Mouse (Mus musculus): ENCODE measurements around the gene Tmem185b. TPM values are rescaled to one million over a fixed set of nuclear protein-coding genes. Genes with fewer than 3 reads are reported as not detected.

The Tmem185b gene
- polyA plus RNA-seq, 1 experiment from 2014 or later, result 33.2 TPM

DNA sequence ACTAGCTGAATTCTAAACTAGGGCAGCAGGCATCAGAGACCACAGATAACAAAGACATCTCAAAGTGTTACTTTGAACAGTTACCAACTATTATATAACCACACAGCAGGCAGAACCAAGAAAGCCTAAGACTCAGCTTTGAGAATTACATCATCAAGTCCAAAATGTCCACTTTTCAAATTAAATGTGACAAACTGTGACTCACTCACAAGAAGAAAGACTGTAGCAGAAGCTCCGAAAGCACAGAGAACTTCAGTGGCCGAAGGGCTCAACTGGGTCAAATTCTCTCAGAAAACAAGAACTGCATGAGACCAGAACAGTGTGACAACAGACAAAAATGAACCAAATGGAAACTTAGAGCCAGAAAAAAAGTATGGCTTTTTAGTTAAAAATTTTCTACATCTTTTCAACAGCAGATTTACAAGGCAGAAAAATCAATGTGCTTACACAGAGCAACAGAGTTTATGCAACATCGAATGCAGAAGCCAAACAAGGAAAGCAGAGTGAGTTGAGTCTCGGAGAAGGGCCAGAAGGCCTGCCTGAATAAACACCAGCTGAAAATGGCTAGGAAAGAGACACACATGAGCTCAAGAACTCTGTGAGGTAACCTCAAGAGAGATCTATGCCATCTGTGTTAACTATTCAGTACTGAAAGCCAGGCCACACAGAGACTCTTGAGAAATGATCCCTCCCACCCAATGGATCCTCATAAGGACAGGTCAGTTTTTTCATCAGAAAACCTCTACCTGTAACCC lies 31.9 kb downstream of the Tmem185b start:
- ATAC-seq (ENCODE audit: insufficient read depth), result no peak
- Histone ChIP-seq H3K9me3 (ENCODE audit: low read depth, low read length) (no peaks in the 10 kb centered on the region), H3K4me2 (no peak overlapping the region), H3K4me1 (ENCODE audit: insufficient read depth) (no peaks in the 10 kb centered on the region), H3K4me3 (ENCODE audit: low read depth, low read length) (no peak overlapping the region), H3K36me3 (ENCODE audit: insufficient read depth) (peaks cover 11% of the 10 kb centered on the region; the same call in 1 of the 2 replicates), H3K27ac (ENCODE audit: low read depth) (no peak overlapping the region), H3K27me3 (ENCODE audit: insufficient read depth, low read length) (no peaks in the 10 kb centered on the region), H3K9ac (no peak overlapping the region)
- TF ChIP-seq CTCF (IDR thresholded peaks at IDR 0.05; ENCODE audit: low read depth), result no peak
- DNase-seq, result no peak
- WGBS, result 80% methylated on average over 4 of the region's 4 CpGs

DNA sequence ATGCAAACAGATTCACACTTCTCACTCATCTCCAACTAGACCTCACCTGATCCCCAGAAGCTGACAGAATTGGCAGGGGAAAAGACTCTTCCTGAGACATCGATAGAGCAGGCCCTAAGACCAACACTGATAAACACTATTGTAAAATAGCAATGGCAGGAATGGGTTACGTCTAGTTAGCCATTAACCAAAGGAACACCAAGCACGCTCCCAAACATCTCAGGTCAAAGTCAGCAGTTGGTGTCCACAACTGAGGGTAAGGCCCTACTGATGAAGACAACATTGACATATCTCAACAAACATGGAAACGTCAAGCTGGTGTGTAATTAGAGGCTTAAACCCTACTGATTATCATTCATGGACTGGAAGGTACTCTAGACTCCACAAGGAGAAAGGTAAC lies 39.6 kb downstream of the Tmem185b start:
- 79% methylated on average over 4 of the region's 4 CpGs for WGBS
- no peaks in the 10 kb centered on the region for H3K27me3 ChIP-seq (ENCODE audit: insufficient read depth, low read length)
- no peak for TF ChIP-seq CTCF (IDR thresholded peaks at IDR 0.05; ENCODE audit: low read depth)

DNA sequence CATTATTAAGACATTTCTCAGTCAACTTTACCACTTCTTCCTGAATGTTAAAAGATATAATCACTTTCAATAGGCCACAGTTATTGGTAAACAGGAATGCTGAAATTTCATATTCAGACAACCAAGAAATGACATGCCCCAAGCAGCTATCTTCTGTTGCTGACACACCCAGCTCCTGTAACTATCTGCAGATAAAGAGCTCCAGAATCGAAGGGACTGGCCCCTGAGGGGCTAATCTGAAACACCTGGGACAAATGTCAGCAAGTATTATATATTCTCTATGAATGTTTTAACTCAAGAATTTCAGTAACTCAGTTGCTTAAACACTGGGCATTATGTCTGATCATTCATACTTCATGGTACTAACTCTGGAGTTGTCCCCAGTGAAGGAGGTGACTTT lies 44.2 kb downstream of the Tmem185b start:
- no peaks in the 10 kb centered on the region for H3K4me1 ChIP-seq (ENCODE audit: insufficient read depth)
- no peak overlapping the region for H3K9ac ChIP-seq
- DNase-seq, result no peak
- 61% methylated on average over 1 of the region's 1 CpGs for WGBS
- H3K9me3 ChIP-seq (ENCODE audit: low read depth, low read length), result no peaks in the 10 kb centered on the region
- no peak overlapping the region for H3K4me3 ChIP-seq (ENCODE audit: low read depth, low read length)
- no peak overlapping the region for H3K27ac ChIP-seq (ENCODE audit: low read depth)
- no peak overlapping the region for H3K4me2 ChIP-seq
- ATAC-seq (ENCODE audit: insufficient read depth), result no peak
- peaks cover 18% of the 10 kb centered on the region; the same call in 1 of the 2 replicates for H3K36me3 ChIP-seq (ENCODE audit: insufficient read depth)
- TF ChIP-seq CTCF (IDR thresholded peaks at IDR 0.05; ENCODE audit: low read depth), result no peak
- H3K27me3 ChIP-seq (ENCODE audit: insufficient read depth, low read length), result no peaks in the 10 kb centered on the region

More for the DNA sequence above, 39.6 kb downstream of the Tmem185b start:
- ATAC-seq (ENCODE audit: insufficient read depth) (no peak), DNase-seq (no peak)
- no peak overlapping the region for H3K4me3 ChIP-seq (ENCODE audit: low read depth, low read length)
- no peak overlapping the region for H3K27ac ChIP-seq (ENCODE audit: low read depth)
- no peaks in the 10 kb centered on the region for H3K9me3 ChIP-seq (ENCODE audit: low read depth, low read length)
- no peak overlapping the region for H3K9ac ChIP-seq
- peaks cover 9% of the 10 kb centered on the region; the same call in 1 of the 2 replicates for H3K36me3 ChIP-seq (ENCODE audit: insufficient read depth)
- H3K4me2 ChIP-seq, result no peak overlapping the region
- H3K4me1 ChIP-seq (ENCODE audit: insufficient read depth), result no peaks in the 10 kb centered on the region

Other genes starting within 250 kb of the Tmem185b start
- 0.13 and 0.20 TPM in 2 replicates for gene Inhbb, start 103.9 kb upstream of the Tmem185b start, polyA plus RNA-seq (2014; fragmentation: Nextera tagmentation; extraction: Ambion mirVana)
- 219 and 221 TPM in 2 replicates for gene Ralb, start 21.4 kb upstream of the Tmem185b start, polyA plus RNA-seq (2014; fragmentation: Nextera tagmentation; extraction: Ambion mirVana)
- gene Epb41l5, start 122.8 kb downstream of the Tmem185b start, polyA plus RNA-seq (2014; fragmentation: Nextera tagmentation; extraction: Ambion mirVana), result 49.9 and 55.7 TPM in 2 replicates

Measured in lung, embryonic 14.5 days (tissue).